Mouse (Mus musculus): ENCODE measurements around the gene Hspa8.

Gene Hspa8

DNA sequence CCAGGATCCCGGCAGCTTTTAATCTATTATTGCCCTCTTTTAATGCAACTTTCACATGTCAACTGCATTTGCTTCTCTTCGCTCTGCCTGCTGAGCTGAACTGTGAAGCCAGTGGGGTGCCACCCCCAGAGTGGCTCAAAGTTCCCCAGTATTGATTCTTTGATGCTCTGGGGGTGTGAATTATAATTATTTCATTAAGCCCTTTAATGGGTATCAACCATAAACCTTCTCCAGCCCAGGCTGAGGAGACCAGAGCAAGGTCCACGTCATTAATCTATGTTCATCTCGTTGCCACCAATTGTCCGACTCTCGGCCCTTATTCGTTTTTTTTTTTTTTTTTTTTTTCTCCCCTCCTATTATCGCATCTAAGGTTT is 8.1 kb downstream of the Hspa8 start:
- no peak for DNase-seq (ENCODE audit: low read depth, low spot score)

DNA sequence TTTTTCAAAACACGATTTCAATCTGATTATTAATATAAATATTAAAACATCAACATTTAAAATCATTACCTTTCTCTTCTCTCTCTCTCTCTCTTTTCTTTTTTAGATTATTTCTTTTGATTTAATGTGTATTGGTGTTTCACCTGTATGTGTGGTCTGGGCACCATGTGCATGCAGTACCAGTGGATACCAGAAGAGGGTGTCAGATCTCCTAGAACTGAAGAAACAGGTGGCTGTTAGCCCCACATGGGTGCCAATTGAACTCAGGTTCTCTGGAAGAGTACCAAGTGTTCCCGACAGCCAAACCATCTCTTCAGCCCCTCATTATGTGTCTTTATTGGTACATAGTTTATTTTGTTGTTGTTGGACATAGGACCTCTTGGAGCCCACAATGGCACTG is 11.1 kb downstream of the Hspa8 start:
- no peak for DNase-seq (ENCODE audit: low read depth, low spot score)

DNA sequence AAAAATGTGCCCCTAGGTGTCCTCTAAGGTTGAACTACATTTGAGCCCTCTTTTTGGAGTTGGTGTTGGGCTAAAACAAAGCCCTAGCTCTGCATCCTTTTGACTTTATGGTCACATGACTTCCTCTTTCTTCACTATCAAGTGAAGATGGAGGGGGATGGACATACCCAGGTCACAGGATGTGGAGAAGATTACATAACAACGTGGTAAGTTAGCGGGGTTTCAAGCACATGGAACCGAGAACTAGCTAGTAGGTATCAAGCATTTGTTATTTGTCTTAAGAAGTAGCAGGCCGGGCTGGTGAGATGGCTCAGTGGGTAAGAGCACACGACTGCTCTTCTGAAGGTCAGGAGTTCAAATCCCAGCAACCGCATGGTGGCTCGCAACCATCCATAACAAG is 13.3 kb downstream of the Hspa8 start:
- DNase-seq (ENCODE audit: low read depth, low spot score) = no peak

DNA sequence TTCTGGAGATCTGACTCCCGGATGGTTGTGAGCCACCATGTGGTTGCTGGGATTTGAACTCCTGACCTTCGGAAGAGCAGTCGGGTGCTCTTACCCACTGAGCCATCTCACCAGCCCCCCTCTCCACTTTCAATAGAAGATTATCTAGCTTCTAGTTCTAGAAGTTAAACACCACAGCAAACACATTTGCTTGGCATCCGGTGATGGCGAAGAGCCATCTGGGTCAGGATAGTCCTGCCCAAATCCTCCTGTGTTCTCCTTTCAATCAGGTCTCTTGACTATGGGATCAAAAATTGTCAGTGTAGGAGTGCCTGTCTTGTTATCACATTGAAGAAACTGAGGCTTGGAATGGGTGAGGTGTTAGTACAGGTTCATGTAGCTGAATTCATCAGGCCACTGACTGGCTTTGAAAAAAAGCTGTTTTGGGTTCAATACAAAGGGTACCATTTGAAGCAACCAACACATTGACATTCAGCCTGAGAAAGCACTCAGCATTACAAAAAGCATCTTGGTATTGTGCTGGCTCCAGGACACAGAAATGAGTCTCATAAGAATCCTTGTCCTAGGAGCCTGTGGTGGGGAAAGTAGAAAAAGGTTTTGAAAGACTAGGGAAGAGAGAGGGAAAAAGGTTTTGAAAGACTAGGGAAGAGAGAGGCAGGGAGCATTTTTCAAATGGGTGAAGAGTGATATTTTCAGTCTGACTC is 16.7 kb downstream of the Hspa8 start:
- no peak for DNase-seq (ENCODE audit: low read depth, low spot score)

DNA sequence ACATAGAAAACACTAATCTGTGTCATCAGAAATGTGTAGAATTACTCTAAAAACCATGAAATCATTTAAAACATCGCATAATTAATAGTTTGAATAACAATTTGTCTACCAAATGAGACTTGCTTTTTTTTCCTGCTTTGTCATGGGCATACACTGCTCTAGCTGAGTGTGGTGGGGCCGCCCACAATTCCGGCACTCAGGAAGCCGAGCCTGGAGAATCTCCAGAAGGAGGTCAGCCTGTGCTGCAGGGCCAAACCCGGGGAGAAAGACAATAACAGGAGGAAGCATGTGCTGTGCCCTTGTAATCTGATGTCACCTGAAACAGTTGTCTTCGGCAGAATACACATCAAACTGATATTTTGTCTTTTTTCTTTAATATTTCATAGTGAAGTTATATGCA is 24.8 kb downstream of the Hspa8 start:
- no peak for DNase-seq (ENCODE audit: low read depth, low spot score)

DNA sequence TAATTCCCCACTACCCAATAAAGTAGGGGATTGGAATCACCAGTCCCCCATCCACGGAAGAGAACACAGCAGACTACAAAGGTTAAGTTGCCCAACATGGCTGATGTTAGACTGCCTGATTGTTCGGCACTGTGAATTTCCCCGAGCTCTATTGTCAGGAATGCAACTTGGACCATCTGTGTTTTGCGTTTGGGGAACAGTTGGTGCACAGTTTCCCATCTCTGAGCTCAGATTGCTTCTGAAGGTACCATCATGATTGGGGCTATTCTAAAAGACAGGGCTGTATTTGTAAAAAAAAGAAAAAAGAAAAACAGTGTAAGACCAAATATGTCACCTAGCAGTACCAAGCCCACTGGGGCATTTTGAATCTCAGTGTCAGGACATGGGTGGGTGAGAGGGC is 26.6 kb downstream of the Hspa8 start:
- DNase-seq (ENCODE audit: low read depth, low spot score) = no peak

DNA sequence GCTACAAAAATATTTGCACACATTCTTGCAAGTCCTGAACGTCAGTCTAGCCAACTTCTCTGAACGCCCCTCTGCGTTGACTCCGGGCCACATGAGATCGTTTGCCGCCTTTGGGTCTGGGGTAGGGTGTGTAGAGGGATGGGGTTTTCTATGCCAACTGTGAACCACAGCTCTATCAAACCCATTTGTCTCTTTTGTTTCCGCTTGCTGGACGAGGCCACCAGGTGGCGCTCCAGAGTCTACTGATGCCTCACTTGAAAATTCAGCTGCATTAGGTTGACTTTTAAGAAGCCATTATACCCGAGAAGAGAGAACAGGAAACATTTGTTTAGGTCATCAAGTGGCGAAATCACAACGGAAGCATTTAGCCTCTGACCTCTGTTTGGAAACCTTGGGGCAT is 33.8 kb downstream of the Hspa8 start:
- peak; percentile 60 for DNase-seq (ENCODE audit: low read depth, low spot score)

DNA sequence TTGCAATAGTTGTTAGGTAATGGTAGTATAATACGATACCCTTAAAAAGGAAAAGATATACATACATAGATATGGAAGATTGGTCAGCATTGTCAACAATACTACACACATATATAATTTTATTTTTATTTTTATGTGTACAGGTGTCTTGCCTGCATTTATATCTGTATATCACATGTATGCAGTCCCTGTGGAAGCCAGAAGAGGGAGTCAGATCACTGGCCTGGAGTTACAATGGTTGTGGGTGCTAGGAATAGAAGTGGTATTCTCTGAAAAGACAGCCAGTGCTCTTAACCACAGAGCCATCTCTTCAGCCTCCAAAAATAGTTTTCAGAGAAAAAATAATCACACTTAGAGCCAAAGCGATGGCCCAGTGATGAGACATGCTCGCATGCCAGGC is 35.9 kb downstream of the Hspa8 start:
- DNase-seq (ENCODE audit: low read depth, low spot score) = no peak

DNA sequence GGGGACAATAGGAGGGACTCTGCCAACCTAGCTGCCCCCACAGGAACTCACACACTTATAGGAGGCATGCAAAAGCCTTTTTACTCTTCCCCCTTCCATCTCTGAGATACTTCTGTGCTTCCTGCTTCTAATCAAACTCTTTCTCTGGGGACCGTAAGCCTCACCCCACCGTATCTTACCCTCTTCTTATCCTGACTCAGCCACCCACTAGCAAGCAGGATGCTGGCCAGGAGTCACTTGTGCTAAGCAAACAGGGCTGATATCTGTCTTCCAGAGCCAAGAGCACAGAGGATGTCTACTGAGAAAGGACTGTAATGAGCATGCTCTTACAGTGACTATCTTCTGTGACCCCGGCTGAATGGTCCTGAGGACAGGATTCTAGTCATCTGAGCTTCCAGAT is 38.9 kb downstream of the Hspa8 start:
- DNase-seq (ENCODE audit: low read depth, low spot score) = no peak

DNA sequence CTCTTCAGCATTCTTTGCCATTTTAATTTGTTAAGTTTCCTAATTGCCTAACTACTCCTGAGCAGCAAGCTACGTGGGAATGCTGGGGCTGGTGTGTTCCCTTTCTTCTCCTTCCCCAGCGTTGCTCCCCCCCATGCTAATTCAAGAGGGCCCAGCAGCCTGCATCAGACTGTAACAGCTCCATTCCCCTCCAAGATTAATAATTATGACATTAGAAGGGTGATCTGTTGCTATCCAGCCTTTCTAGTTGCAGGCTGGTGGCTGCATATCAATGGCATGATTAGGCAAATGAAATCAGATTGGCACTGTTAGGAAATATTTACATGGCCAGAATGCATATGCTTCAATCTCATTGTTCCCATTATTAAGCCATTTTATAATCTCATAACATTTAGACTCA is 50.7 kb downstream of the Hspa8 start:
- no peak for DNase-seq (ENCODE audit: low read depth, low spot score)

DNA sequence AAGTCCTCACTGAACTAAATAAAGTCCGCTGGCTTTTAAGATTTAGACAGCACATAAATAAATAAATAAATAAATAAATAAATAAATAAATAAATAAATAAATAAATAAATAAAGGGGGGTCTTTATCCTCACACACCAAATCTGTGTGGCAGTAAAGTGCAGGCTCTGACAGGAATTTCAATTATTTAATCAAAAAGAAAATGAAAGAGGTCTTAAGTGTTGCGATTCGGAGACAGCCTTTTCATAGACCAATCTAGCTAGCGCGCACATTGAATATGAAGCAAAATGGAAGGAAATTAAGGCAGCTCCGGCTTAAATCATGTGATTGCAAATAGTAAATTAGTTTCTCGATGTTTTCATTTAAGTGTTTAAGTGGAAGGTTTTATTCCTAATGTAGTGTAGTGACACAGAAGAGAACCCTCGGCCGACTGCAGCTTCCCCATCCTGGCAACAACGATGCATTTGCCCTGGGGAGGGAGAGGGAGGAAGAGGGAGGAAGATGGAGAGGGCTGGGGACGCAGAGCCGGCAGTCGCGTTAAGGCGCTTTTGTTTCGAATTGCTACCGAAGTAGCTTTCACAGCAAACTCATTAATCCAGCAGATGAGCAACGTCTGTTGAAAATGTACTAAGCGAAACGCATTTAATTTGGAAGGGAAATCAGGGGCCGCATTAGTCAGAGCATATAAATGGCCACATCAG is 57.8 kb downstream of the Hspa8 start:
- DNase-seq (ENCODE audit: low read depth, low spot score) = no peak

DNA sequence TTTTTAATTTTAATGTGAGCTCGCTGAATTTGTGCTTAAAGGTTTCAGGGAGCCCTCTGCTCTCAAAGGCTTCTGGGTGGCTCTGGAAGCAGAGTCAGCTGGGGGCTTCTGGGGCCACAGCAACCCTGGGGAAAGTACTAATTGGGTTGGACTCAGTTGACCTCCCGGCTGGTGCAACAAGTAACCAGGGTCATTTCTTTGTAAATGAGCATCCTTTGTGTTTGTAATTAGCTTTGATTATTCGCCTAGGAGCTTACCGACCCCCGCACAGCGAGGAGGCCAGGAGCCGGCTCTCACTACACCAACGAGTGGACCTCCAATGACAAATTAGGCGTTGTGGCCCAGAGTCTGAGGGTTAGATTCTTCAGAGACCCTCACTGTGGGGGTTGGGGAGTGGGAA is 58.4 kb downstream of the Hspa8 start:
- DNase-seq (ENCODE audit: low read depth, low spot score) = no peak

Data from retina, postnatal 7 days (tissue).